Mouse (Mus musculus) forelimb bud, embryonic 11.5 days (tissue): Measurements from ENCODE around the gene Usp50.
A peak's percentile ranks its signal among the peaks of the same experiment; 100 is the strongest.

Experiments used
- DNase-seq: peaks from one replicate; pipeline ENCODE4 v3.0.0-alpha.2; 2012; ENCODE audit warnings: low read depth, low spot score

Usp50 gene

DNA sequence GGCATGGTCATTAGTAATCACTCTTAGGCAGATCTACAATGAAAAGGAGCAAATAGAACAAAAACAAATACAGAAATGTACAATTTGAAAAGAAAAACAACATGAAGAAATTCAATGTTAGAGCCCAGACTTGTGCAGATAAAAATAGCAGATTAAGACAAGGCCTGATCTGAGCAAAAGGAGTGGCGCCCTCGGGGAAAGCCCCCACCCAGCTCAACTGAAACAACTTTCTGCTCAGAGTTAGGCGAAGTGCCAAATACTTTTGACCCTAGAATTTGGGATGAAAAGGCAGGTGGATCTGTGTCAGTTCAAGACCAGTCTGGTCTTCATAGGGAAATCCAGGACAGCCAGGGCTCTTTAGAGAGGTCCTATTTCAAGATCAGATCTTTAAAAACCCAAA, 117.3 kb downstream of the Usp50 start:
- DNase-seq, result no peak

DNA sequence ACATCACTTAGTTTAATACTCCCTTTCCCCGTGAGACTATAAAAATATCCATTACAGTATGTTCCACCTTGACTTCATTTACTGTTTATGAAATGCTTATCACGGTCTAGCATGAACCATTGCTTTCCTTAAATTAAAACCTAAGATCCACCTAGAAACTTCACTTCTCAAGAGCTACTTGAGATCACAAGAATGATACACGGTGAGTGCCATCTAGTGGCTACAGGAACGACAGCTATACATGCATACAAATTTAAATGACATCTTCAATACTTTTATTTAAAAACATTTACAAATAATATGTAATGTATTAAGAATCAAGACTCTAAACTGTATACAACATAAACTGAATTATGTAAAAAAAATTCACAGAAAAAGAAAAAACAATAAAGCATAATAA, 119.8 kb downstream of the Usp50 start:
- DNase-seq, result peak; percentile 32
